In genomic region chr5:137706913-137707633, GRCm38 (mm10) we compare ENCODE assay signal across 8 mouse cellular contexts. TPM values are rescaled to one million over a fixed set of nuclear protein-coding genes. Genes with fewer than 3 reads are reported as not detected.
A peak's percentile ranks its signal among the peaks of the same experiment; 100 is the strongest.
DNase-seq lines count a peak whose midpoint lies in the region; ATAC-seq lines count a peak whose summit lies in the region.

No protein-coding gene starts in this region.

- no peaks in the 10 kb centered on the region for H3K9me3 ChIP-seq in forebrain, embryonic 16.5 days (ENCODE audit: control insufficient read depth, low read length)
- H3K9me3 ChIP-seq in midbrain, embryonic 15.5 days, result no peaks in the 10 kb centered on the region

- no peaks in the 10 kb centered on the region for H3K27me3 ChIP-seq in forebrain, embryonic 16.5 days (replicated peaks; ENCODE audit: control insufficient read depth, insufficient read depth, low read length)
- no peaks in the 10 kb centered on the region for H3K27me3 ChIP-seq in midbrain, embryonic 15.5 days (replicated peaks)

- H3K27ac ChIP-seq in forebrain, embryonic 16.5 days (ENCODE audit: low read length), result no peak overlapping the region
- H3K27ac ChIP-seq in midbrain, embryonic 15.5 days, result no peak overlapping the region

- ATAC-seq in forebrain, embryonic 16.5 days, result peak; percentile 8; the same call in 1 of the 2 replicates
- ATAC-seq in midbrain, embryonic 15.5 days (replicated peaks), result no peak

- H3K36me3 ChIP-seq in forebrain, embryonic 16.5 days (ENCODE audit: control insufficient read depth, insufficient read depth), result no peaks in the 10 kb centered on the region
- H3K36me3 ChIP-seq in midbrain, embryonic 15.5 days (replicated peaks), result no peaks in the 10 kb centered on the region

- peak; percentile 53 for DNase-seq in right cerebral cortex, postnatal 14 days
- DNase-seq in right cerebral cortex, postnatal 36 days (ENCODE audit: low spot score in 2 of 2), result no peak
- DNase-seq in adrenal gland, postnatal 25 days, result peak; percentile 52
- peak; percentile 81 to 89 for DNase-seq in kidney, postnatal 25 days
- DNase-seq in testis, postnatal 14 days (ENCODE audit: low spot score), result peak; percentile 70
- no peak for DNase-seq in embryo, embryonic 9.5 days (ENCODE audit: extremely low spot score)

- WGBS in forebrain, embryonic 16.5 days, result 39% methylated on average over 12 of the region's 12 CpGs
- 47% methylated on average over 12 of the region's 12 CpGs for WGBS in midbrain, embryonic 15.5 days

- H3K9ac ChIP-seq in forebrain, embryonic 16.5 days (replicated peaks; ENCODE audit: low read depth, low read length), result no peak overlapping the region
- no peak overlapping the region for H3K9ac ChIP-seq in midbrain, embryonic 15.5 days

- peak overlapping the region; percentile 6; the same call in 1 of the 2 replicates for H3K4me2 ChIP-seq in forebrain, embryonic 16.5 days (ENCODE audit: low read length)
- peak overlapping the region; percentile 17; the same call in 1 of the 2 replicates for H3K4me2 ChIP-seq in midbrain, embryonic 15.5 days

- H3K4me1 ChIP-seq in forebrain, embryonic 16.5 days (replicated peaks; ENCODE audit: control insufficient read depth, insufficient read depth, low read length), result peaks cover 6% of the 10 kb centered on the region; the same call in 1 of the 2 replicates
- peaks cover 8% of the 10 kb centered on the region for H3K4me1 ChIP-seq in midbrain, embryonic 15.5 days

- no peak overlapping the region for H3K4me3 ChIP-seq in forebrain, embryonic 16.5 days (replicated peaks; ENCODE audit: low read length)
- H3K4me3 ChIP-seq in midbrain, embryonic 15.5 days, result no peak overlapping the region

RNA-seq across cellular contexts. Expression of gene Agfg2, which starts 22.5 kb away (rescaled TPM):
- 32.1 and 43.7 TPM in 2 replicates for total RNA-seq in adrenal gland, postnatal 25 days (2021)
- polyA plus RNA-seq in forebrain, embryonic 16.5 days (2015; fragmentation: Nextera tagmentation; extraction: Ambion mirVana), result 19.4 and 21.2 TPM in 2 replicates
- polyA plus RNA-seq in midbrain, embryonic 15.5 days (2015; fragmentation: Nextera tagmentation; extraction: Ambion mirVana), result 17.0 and 18.3 TPM in 2 replicates

RNA-seq across cellular contexts. Expression of gene Nyap1, which starts 34.3 kb away (rescaled TPM):
- 3.0 and 5.6 TPM in 2 replicates for total RNA-seq in adrenal gland, postnatal 25 days (2021)
- polyA plus RNA-seq in forebrain, embryonic 16.5 days (2015; fragmentation: Nextera tagmentation; extraction: Ambion mirVana), result 52.3 and 59.8 TPM in 2 replicates
- polyA plus RNA-seq in midbrain, embryonic 15.5 days (2015; fragmentation: Nextera tagmentation; extraction: Ambion mirVana), result 58.6 and 61.2 TPM in 2 replicates

RNA-seq across cellular contexts. Expression of gene Tsc22d4, which starts 38.5 kb away (rescaled TPM):
- 86.0 and 104 TPM in 2 replicates for total RNA-seq in adrenal gland, postnatal 25 days (2021)
- polyA plus RNA-seq in forebrain, embryonic 16.5 days (2015; fragmentation: Nextera tagmentation; extraction: Ambion mirVana), result 69.1 and 72.2 TPM in 2 replicates
- polyA plus RNA-seq in midbrain, embryonic 15.5 days (2015; fragmentation: Nextera tagmentation; extraction: Ambion mirVana), result 58.0 and 59.8 TPM in 2 replicates

Comparison
In these comparisons a context has a peak if more than half of its experiments do, and no peak if none do; other contexts are left out.
1. DNase-seq: peak in right cerebral cortex, postnatal 14 days (single experiment), adrenal gland, postnatal 25 days (single experiment), kidney, postnatal 25 days (2 of 2) and testis, postnatal 14 days (single experiment); none in right cerebral cortex, postnatal 36 days (0 of 2) and embryo, embryonic 9.5 days (single experiment).